Mouse (Mus musculus) gastrocnemius, postnatal 4 days (tissue): ENCODE results near the gene Ccl7. TPM values are rescaled to one million over a fixed set of nuclear protein-coding genes. Genes with fewer than 3 reads are reported as not detected.

Source experiments
- DNase-seq, 2 experiments: peaks; one replicate each; pipeline ENCODE4 v3.0.0; 2021 to 2022; ENCODE audit warnings: low spot score in 2 of 2, mixed read lengths in 2 of 2
- long read RNA-seq, 2 experiments: library from polyadenylated mRNA; stranded (forward); transcript quantifications; one replicate each; pipeline ENCODE4 v2.0.0; 2021
- total RNA-seq, 2 experiments: library from RNA; stranded (reverse); gene quantifications; 2 replicates each; pipeline ENCODE4 v1.2.3; 2021

Ccl7 gene
- 1 to 10 TPM; 3.7 to 4.2 TPM for total RNA-seq
- long read RNA-seq, experiment 1, partial matches to known transcripts, result 0 of 2 reads
- long read RNA-seq, experiment 1, other reads (novel, unspliced or antisense), result 0 of 2 reads
- long read RNA-seq, experiment 2, partial matches to known transcripts, result 0 of 3 reads
- long read RNA-seq, experiment 2, other reads (novel, unspliced or antisense), result 0 of 3 reads

- peak in 1 of 2 experiments; percentile 35 for DNase-seq
These were observed at the start of gene Ccl7 for GRCm38 (mm10) chr11:82045471-82045870. TSS of gene Ccl7 (plus strand) at chr11:82045712.

GRCm38 (mm10) chr11:81996172-81996841 is 49.2 kb upstream of the Ccl7 start:
- peak; percentile 65 for DNase-seq

DNA sequence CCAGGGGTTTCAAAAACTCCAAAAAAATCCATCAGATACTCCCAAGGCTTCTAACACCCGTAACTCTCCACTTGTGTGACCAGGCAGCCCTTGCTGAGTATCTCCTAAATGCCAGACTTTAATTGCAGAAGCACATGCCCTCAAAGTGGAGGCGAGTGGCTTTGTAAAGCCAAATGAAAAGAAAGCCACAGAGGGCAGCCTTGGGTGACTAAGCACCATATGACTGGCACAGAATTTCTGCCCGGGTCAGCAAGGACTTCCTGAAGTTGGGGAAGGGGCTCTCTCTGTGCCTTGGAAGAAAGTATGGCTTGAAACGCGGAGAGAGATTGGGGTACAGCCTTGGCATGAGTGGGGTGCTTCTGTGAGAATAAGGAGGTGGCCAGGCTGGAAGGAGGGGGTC is 48.4 kb upstream of the Ccl7 start:
- no peak for DNase-seq

DNA sequence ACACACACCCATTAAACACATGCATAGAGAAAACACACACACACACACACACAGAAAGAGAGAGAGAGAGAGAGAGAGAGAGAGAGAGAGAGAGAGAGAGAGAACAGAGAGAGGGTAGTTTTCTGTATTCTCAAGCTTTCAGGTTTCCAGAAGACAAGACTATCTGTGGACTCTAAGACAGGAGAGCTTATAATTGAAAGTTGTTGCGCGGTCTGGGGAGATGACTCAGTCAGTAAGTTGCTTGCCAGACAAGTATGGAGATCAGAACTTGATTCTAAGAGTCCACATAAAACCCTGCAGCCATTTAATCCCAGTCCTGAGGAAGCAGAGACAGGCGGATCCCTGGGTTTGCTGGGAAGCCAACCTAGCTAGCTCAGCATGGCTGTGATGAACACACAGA is 46.9 kb upstream of the Ccl7 start:
- DNase-seq, result no peak

GRCm38 (mm10) chr11:81999469-81999868 is 46.0 kb upstream of the Ccl7 start:
- DNase-seq, result no peak

DNA sequence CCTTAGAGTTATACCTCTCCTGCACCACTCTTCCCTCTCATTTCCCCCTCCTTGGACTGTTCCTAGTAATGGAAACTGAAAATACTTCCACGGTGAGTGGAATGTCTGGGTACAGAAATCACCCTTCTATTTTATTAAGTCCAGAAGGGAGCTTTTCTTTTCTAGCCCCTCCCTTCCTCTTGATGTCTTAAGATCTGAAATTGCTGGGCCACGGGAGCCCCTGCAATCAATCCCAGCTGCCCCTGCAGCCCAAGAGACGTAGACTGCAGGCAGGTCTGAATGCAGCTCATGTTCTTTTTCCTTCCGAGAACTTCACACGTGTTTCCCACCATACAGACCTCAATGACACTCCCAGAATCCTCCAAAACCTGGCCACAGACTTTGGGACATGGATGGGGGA is 44.9 kb upstream of the Ccl7 start:
- no peak for DNase-seq

- no peak for DNase-seq
These were observed 40.7 kb upstream of the Ccl7 start for GRCm38 (mm10) chr11:82004810-82005209.

DNA sequence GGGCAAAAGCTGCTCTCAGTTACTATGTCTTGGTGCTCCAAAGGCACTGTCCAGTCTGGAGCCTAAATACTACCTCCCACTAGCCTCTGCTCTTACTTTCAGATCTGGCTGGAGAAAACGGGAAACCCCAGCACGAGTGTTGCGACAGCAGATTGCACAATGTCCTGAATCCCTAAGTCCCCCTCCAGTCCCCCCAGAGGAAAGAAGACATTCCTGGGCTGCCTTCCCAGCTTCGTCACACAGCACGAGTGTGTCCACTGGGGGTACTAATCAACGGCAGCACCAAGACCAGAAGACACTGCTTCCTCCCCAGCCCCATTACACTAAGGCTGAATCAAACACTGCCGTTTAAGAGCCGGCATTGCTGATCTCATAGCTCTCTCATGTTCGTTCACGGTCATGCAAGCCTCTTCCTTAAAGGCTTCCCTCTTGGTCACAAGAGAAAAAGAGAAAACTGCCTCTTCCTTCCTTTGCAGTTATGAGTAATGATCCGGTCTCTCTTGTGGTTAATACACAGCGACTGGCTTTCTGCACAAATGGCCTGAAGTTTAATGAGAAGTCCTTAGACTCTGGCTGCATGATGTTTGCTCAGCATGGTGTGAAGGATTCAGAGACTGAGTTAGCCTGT is 38.6 kb upstream of the Ccl7 start:
- peak in 1 of 2 experiments; percentile 51 for DNase-seq

DNA sequence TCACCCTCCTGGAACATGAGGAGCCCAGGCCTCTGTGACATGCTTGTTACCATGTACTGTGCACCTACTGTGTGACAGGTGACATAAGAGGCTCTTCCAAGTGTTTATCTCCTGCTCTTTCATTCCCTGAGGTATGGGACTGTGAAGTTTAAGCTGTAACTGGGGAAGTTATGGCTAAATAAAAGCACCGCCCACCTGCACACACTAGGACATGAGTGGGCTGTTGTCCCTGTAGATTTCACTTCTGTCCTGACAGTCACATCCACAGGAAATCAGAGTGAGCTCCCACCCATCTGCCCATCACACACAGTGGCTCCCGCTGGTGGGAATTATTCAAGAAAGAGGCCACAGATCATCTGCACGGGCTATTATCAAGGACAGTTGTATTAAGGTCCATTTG is 35.4 kb upstream of the Ccl7 start:
- DNase-seq, result no peak

DNA sequence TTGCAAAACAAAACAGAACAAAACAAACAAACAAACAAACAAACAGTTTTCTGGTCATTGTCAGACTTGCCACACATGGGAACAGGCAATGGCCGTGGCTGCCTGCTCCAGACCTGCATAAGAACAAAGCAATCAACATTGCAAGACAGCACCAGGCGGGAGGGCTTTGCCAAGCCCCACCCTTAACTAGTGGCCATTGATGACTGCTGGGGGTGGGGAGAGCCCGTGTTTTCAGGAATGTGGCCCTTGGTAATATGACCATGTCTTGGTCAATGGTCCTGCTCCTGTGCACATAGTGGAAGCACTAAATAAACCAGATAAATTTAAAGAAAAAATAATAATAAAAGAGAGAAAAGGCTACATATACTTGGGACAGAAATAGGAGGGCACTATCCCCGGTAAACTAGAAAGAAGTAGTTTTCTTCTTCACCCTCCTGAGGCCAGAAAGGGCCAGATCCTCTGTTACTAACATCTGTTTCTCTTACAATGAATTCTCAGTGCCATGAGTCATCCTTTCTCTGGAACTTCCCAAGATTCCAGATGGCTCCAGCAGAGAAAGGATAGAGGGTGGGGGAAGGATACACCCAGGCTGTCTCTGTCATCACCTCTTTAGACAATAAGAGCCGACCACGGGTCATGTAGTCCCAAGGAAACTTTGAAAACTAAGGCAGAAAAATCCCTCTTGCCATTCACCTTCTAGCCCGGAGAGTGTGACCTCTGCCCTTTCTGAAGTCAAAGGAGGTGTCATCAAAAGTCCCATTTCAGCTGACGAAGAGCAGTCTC is 33.9 kb upstream of the Ccl7 start:
- DNase-seq, result no peak

DNA sequence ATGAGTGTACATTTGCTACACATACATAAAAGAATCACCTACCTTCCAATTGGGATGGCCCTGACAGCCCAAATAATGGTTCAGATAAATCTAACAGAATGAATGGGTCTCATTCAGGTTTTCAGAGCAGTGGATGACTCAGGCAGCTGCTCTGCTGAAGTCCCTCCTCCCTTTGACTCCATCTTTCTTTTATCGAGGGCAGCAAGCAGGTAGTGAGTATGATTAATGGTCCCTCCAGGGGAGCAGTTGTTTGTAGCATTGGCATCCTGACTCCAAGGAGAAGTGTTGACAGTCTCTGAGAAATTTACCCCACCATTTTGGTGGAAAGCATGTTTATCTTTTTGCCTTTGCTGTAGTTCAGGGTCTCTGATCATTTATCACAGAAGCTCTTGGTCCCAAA is 31.8 kb upstream of the Ccl7 start:
- no peak for DNase-seq

DNA sequence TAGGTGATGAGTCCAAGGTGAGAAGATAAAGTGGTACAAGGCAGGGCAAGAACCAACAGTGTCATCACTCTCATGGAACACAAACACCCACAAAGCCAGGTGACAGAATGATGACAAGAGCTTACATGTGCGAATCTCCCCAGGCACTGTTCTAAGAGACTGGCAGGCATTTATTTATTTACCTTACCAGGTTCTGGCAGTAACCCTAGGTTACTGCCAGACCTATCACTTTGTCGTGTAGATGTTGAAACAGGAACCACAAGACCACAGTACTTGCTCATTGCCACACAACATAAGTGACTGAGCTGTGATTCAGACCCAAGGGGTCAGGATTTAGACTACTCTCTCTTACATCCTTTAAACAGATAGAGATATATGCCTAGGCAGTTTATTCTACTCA is 30.4 kb upstream of the Ccl7 start:
- no peak for DNase-seq

DNA sequence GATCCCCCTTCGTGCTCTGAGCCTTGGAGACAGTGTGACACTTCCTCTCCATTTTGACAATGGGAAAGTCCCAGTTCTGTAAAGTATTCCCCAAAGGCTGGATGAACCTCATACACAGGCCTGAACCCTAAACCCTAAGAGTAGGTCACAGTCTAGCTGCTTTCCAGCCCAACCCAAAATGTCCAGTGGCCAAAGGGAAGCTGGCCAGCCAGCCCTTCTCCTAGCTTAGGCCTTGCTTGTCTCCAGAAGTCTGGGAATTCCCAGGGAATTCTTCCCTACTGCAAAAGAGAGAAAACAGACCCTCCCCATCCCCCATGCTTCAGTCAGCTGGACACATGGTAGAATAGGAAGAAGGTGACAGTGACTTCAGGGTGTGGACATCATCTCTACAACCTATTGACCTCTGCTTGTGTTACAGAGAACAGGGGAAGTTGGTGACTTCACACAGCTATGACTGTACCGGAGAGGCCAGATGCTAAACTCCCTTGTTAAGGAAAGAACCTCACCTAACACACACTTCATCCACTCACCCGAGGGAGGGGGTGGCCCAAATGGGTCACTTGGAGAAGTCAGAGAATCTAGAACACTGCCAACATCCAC is 29.2 kb upstream of the Ccl7 start:
- no peak for DNase-seq

GRCm38 (mm10) chr11:82019389-82019788 is 26.1 kb upstream of the Ccl7 start:
- no peak for DNase-seq

- no peak for DNase-seq
These were observed 25.7 kb upstream of the Ccl7 start for GRCm38 (mm10) chr11:82019793-82020192.

- no peak for DNase-seq
These were observed 24.1 kb upstream of the Ccl7 start for GRCm38 (mm10) chr11:82021406-82021805.

GRCm38 (mm10) chr11:82022504-82023056 is 22.9 kb upstream of the Ccl7 start:
- no peak for DNase-seq

- DNase-seq, result no peak
These were observed 21.7 kb upstream of the Ccl7 start for GRCm38 (mm10) chr11:82023769-82024168.

GRCm38 (mm10) chr11:82030171-82030570 is 15.3 kb upstream of the Ccl7 start:
- DNase-seq, result no peak

DNA sequence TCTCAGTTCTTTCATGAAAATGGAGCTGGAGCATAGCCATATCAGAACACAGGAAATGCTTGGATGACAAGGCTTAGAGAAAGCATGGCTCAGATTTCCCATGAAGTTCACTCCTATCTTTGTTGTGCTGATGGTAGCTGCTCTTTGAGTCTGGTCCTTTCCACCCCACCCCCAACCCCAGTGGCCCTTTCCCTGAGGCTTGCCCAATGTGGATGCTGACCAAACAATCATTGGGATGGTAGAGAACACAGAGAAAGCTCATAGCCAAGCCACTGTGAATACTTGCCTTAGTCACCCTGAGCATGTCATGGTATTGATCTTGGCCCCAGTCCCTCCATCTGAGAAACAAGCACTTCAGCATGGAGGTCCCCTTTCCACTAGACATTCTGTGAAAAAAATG is 13.4 kb upstream of the Ccl7 start:
- DNase-seq, result no peak

DNA sequence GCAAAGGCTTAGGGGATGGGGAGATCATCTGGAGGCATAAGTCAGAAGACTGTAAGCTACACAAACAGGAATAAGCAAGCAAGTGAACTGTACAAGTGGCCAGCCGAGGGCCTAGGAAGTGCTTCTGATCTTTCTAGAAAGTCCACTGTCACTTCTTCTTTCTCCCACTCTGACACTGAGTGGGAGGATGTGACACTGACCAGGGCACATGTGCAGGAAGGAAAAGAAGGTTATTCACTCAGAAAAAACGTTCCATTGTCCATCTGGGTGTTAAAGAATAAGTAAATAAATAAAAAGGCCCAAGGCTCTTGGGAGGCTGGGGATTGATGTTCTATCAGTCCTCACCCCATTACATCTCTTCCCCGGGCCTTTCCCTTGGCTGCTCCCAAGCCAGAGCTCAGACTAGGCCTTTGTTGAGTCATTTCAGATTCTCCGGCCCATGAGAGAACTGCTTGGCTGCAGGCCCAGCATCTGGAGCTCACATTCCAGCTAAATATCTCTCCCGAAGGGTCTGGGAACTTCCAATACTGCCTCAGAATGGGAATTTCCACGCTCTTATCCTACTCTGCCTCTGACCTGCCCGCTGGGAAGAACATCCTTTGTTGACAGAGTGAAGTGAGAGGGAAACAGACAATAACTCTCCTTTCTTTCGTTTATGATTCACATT is 12.7 kb upstream of the Ccl7 start:
- DNase-seq, result peak; percentile 50 to 85
